Mouse (Mus musculus): ENCODE measurements around the gene Gm10181.
"Not testable (repeated sequence)": the region's sequence is repeated elsewhere in the genome, so short reads cannot be mapped to it uniquely, and the experiment has no call there.

Gm10181 gene

GRCm38 (mm10) chr9:25089122-25089521 is at the start of gene Gm10181:
Gene Gm10181 (plus strand): TSS chr9:25089422.
- no peak for DNase-seq

DNA sequence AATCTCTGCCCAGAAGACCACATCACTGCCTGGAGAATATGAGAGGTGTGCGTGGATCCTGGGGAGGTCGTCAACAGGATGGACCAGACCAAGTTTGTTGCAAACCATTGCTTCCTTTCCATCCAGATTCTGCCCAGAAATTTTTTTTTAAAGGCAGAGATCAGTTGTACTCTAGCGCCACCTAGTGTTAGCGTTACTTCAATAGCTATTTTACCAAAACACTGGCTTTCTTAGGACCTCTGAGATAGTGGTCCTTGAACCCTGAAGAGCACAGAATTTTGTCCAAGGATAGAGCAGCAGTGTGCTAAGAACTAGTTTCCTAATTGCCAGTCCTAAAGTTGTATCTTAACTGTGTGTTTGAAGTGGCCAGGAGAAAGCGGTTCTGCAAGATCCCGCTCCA is 47.6 kb upstream of the Gm10181 start:
- DNase-seq: peak; percentile 54

GRCm38 (mm10) chr9:25042162-25043111 is 46.8 kb upstream of the Gm10181 start:
- DNase-seq: no peak

DNA sequence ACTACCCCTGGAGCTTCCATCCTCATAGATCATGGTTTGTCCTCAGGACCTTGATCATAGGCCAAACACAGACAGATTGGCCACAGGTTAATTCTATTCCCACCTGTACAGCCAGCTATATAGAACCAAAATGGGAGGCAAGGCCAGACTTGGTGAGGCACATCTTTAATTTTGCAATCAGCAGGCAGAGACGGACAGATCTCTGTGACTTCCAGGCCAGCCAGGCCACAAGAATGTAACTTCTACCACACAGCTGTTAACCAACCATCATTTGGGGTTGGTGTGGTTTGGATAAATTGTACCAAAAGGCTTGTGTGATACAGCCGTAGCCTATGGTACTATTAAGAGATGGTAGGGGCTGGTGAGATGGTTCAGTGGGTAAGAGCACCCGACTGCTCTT is 44.9 kb upstream of the Gm10181 start:
- no peak for DNase-seq

DNA sequence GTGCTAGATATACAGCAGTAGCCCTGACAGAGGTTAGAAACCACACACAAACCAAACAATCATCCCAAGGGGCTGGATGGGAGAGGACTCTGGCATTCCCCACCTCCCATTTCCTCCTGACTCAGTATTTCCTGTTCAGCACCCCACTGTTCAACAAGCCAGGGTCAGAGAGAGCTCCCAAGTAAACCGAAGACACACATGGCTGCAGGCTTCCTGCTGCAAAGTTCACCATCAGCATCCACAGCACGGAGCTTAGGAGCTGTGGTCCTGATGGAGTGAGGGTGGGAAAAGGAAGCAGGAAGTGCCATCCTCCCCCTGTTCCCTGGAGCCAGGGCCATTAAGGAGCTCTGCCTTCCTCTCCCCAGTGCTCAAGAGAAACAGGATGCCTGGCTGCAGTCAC is 40.9 kb upstream of the Gm10181 start:
- peak; percentile 19 for DNase-seq

DNA sequence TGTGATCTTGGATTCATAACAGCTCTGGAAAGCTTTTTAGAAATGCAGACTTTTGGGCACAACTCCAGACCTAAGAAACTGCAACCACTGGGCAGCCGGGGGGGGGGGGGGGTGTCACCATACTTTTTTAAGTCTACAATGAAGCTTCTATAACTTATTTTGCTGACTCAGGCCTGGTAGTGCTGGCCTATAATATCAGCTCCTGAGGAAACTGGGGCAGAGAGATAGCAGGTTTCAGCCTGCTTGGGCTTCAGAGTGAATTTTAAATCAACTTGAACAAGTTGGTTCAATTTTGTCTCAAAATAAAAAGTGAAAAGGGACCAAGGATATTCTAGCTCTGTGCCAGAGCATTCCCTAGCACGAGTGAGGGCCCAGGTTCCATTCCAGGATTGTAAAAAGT is 40.3 kb upstream of the Gm10181 start:
- no peak for DNase-seq

- no peak for DNase-seq
Measured at GRCm38 (mm10) chr9:25051901-25052300, 37.3 kb upstream of the Gm10181 start.

GRCm38 (mm10) chr9:25055650-25056376 is 33.4 kb upstream of the Gm10181 start:
- DNase-seq: no peak

- DNase-seq: peak; percentile 31
Measured at GRCm38 (mm10) chr9:25058726-25059125, 30.5 kb upstream of the Gm10181 start.

- no peak for DNase-seq
Measured at GRCm38 (mm10) chr9:25072666-25073065, 16.6 kb upstream of the Gm10181 start.

GRCm38 (mm10) chr9:25075977-25076376 is 13.2 kb upstream of the Gm10181 start:
- DNase-seq: no peak

GRCm38 (mm10) chr9:25076505-25076904 is 12.7 kb upstream of the Gm10181 start:
- no peak for DNase-seq

- no peak for DNase-seq
Measured at GRCm38 (mm10) chr9:25090853-25091252, 1.6 kb downstream of the Gm10181 start.

GRCm38 (mm10) chr9:25102881-25103280 is 13.7 kb downstream of the Gm10181 start:
- DNase-seq: no peak

DNA sequence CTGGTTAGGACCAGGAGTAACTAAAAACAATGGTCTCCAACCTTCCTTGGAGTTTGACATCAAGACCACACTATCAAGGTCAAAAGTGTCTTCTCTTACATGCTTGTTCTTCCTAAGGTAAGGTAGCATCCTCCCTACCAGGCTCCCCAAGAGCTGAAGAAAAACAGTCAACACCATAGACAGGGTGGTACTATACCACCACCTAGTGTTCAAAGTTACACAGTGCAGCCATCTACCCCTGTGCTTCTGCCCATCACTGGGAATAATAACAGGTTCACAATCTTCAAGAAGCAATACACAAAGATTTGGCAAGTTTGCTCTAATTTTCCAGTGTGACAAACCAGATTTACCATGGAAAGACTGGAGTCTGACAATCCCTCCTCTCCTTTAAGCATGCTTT is 15.4 kb downstream of the Gm10181 start:
- DNase-seq: peak; percentile 48

GRCm38 (mm10) chr9:25123590-25123989 is 34.4 kb downstream of the Gm10181 start:
- DNase-seq: not testable (repeated sequence)

- DNase-seq: no peak
Measured at GRCm38 (mm10) chr9:25124048-25124447, 34.8 kb downstream of the Gm10181 start.

DNA sequence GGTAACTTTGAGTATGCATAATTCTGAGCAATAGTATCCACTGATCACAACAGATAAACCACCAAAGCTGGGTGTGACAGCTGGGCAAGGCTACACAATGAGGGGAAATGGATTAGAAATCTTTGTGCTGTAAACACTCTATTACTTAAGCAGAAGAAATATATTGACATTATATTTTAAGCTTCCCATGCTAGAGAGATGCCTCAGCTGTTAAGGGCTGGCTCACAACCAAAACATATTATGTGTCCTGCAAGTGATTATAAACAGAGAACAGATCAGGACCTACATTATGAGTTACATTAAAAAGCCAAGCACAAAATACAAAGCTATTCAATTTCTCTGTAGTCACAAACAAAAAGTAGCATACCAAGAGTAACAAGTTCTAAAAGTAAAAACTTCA is 43.0 kb downstream of the Gm10181 start:
- DNase-seq: no peak

DNA sequence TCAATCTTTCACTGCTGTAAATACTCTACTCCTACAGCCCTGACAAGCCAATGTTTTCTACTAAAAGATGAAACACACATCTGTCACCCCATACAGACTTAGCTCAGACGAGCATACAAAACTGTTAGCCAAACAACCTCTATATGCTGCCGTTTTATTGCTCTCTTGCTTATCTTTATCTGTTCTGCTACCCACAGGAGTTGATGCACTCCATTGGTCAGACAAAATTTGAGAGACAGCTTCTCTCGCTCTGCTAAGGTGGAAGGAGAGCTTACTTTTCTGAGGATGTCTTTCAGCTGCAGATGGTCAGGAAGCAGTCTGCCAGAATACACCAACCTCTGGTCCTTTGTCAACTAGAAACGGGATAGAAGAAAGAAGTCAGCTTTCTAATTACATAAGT is 43.7 kb downstream of the Gm10181 start:
- DNase-seq: no peak

DNA sequence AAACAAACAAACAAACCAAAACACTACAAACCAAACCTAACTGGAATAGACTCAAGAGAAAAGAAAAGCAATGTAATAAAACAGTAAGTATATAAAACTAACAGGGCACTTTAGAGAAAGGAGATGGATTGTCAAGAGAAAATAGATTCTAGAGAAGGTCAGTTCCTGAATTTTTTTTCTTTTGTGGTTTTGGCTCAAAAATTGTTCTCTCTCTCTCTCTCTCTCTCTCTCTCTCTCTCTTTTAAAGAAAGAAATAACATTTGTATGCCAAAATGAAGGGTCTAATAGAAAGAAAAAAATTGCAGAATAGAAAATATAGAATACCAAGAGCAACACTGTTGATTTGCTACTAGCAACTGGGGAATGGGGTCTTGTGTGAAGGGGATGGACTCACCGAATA is 49.7 kb downstream of the Gm10181 start:
- DNase-seq: no peak
